Comparison of ENCODE assay signal across 9 mouse cellular contexts in the genomic region with DNA sequence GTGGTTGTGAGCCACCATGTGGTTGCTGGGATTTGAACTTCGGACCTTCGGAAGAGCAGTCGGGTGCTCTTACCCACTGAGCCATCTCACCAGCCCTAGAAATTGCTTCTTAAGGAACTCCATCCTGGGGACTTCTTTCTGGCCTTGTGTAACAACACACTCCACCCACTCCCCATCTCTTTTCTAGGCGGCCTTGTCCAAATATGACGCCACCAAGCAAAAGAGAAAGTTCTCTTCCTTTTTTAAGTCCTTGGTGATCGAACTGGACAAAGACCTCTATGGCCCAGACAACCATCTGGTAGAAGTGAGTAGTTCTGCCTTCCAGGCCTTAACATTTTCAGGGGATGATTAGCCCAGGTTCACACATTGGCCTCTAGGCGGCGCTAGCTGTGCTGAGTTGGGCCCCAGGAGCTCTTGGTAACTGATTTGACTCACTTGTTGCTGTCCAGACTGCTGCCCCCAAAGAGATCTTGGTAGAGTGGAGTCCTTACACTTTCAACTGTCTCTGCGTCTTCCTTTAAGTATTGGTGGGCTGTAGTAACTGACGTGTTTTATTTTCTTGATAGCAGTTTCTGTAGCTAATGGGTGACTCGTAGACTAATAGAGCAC. TPM values are rescaled to one million over a fixed set of nuclear protein-coding genes. Genes with fewer than 3 reads are reported as not detected.
DNase-seq lines count a peak whose midpoint lies in the region; ATAC-seq and TF ChIP-seq lines count a peak whose summit lies in the region.
"Had no signal": no experiment of that assay in that cellular context is flagged by ENCODE, and none has a peak within 500 bp of the region (broad histone marks: within the 10 kb centered on the region; RNA-seq: fewer than 3 reads in every experiment).

A gene (minus strand): TSS at position 51 of the 609 bp plus-strand sequence.

- H3K9ac ChIP-seq in embryonic facial prominence, embryonic 11.5 days (replicated peaks; ENCODE audit: low read length) = peak within 1 kb of the TSS; percentile 34
- H3K9ac ChIP-seq in heart, postnatal 0 days (replicated peaks; ENCODE audit: low read depth, low read length) = peak within 1 kb of the TSS; percentile 36

- TF ChIP-seq CTCF in heart, postnatal 0 days (IDR thresholded peaks at IDR 0.05; ENCODE audit: low read depth) = peak; percentile 74

- DNase-seq in heart, adult 11 months = peak; percentile 95
- DNase-seq in heart, adult 8-10 months (ENCODE audit: low spot score) = no peak
- peak; percentile 87 for DNase-seq in adrenal gland, postnatal 14 days
- DNase-seq in embryonic facial prominence, embryonic 11.5 days (ENCODE audit: low spot score) = peak; percentile 74
- DNase-seq in heart, postnatal 0 days (ENCODE audit: low spot score) = peak; percentile 69
- DNase-seq in kidney, postnatal 36 days = peak; percentile 59 to 80
- peak; percentile 37 to 56 for DNase-seq in spleen, postnatal 36 days (ENCODE audit: low spot score in 2 of 2)

- peak within 1 kb of the TSS; percentile 20; the same call in 1 of the 2 replicates for H3K27ac ChIP-seq in embryonic facial prominence, embryonic 11.5 days (replicated peaks; ENCODE audit: low read depth, low read length)
- H3K27ac ChIP-seq in heart, postnatal 0 days (ENCODE audit: low read depth) = peak within 1 kb of the TSS; percentile 99

- no peak within 1 kb of the TSS for H3K4me3 ChIP-seq in embryonic facial prominence, embryonic 11.5 days (ENCODE audit: low read depth, low read length)
- H3K4me3 ChIP-seq in heart, postnatal 0 days (ENCODE audit: low read depth, low read length) = peak within 1 kb of the TSS; percentile 26

- TF ChIP-seq EP300 in heart, postnatal 0 days (IDR thresholded peaks at IDR 0.05; ENCODE audit: low read depth) = no peak

- H3K4me2 ChIP-seq in embryonic facial prominence, embryonic 11.5 days (ENCODE audit: low read depth, low read length) = peak within 1 kb of the TSS; percentile 29
- peak within 1 kb of the TSS; percentile 70 for H3K4me2 ChIP-seq in heart, postnatal 0 days (ENCODE audit: low read depth, low read length)

- H3K9me3 ChIP-seq in embryonic facial prominence, embryonic 11.5 days (replicated peaks; ENCODE audit: control insufficient read depth, low read length) = no peaks in the 10 kb centered on the region
- H3K9me3 ChIP-seq in heart, postnatal 0 days (replicated peaks; ENCODE audit: control insufficient read depth, low read length) = no peaks in the 10 kb centered on the region

- H3K4me1 ChIP-seq in embryonic facial prominence, embryonic 11.5 days (ENCODE audit: control insufficient read depth, insufficient read depth, low read length) = no peaks in the 10 kb centered on the region; the same call in none of the 2 replicates
- peaks cover 31% of the 10 kb centered on the region for H3K4me1 ChIP-seq in heart, postnatal 0 days (ENCODE audit: control insufficient read depth, insufficient read depth)

- no peaks in the 10 kb centered on the region for H3K27me3 ChIP-seq in embryonic facial prominence, embryonic 11.5 days (ENCODE audit: control insufficient read depth, insufficient read depth, low read length)
- H3K27me3 ChIP-seq in heart, postnatal 0 days (ENCODE audit: control insufficient read depth, insufficient read depth, low read length) = no peaks in the 10 kb centered on the region

- no peak for ATAC-seq in embryonic facial prominence, embryonic 11.5 days (replicated peaks; ENCODE audit: insufficient number of reproducible peaks, low FRiP score, low TSS enrichment, low read depth)
- no peak for ATAC-seq in heart, postnatal 0 days (ENCODE audit: insufficient read depth, low read depth)
- peak; percentile 51 for ATAC-seq in megakaryocyte, adult 5-6 weeks (ENCODE audit: poor library complexity, severe bottlenecking)

- peaks cover 24% of the 10 kb centered on the region for H3K36me3 ChIP-seq in embryonic facial prominence, embryonic 11.5 days (replicated peaks; ENCODE audit: control insufficient read depth, insufficient read depth, low read depth, low read length)
- peaks cover 43% of the 10 kb centered on the region for H3K36me3 ChIP-seq in heart, postnatal 0 days (replicated peaks; ENCODE audit: control insufficient read depth, insufficient read depth, low read length)

- WGBS in embryonic facial prominence, embryonic 11.5 days = 68% methylated on average over 11 of the region's 11 CpGs
- 64% methylated on average over 11 of the region's 11 CpGs for WGBS in heart, postnatal 0 days

RNA-seq across cellular contexts. Expression of the gene that starts here (rescaled TPM):
- total RNA-seq in heart, adult 8-10 months (2022) = 1 to 10 TPM; 2.4 to 3.3 (median 2.9) TPM
- total RNA-seq in adrenal gland, postnatal 14 days (2021) = 17.6 and 18.1 TPM in 2 replicates
- polyA plus RNA-seq in embryonic facial prominence, embryonic 11.5 days (2014; fragmentation: Nextera tagmentation; extraction: Ambion mirVana) = not detected in 2 replicates
- total RNA-seq in heart, postnatal 0 days (2014; rRNA removed; ENCODE audit: low replicate concordance) = not detected in 2 replicates
- polyA plus RNA-seq in heart, postnatal 0 days (2015; fragmentation: Nextera tagmentation; extraction: Ambion mirVana) = not detected in 2 replicates
- not detected in 2 replicates for total RNA-seq in megakaryocyte, adult 5-6 weeks (2015)
- total RNA-seq in megakaryocyte, adult 5-6 weeks (2017) = not detected in 2 replicates
- polyA plus RNA-seq: liver, embryonic 16.5 days had no signal

Comparison
In these comparisons a context has a peak if more than half of its experiments do, and no peak if none do; other contexts are left out.
1. Peak in DNase-seq, H3K27ac ChIP-seq, H3K9ac ChIP-seq and H3K4me2 ChIP-seq in embryonic facial prominence, embryonic 11.5 days; RNA of the gene not detected or under 1 TPM.
2. Peak in DNase-seq, H3K4me3 ChIP-seq, H3K27ac ChIP-seq, H3K9ac ChIP-seq and H3K4me2 ChIP-seq in heart, postnatal 0 days; RNA of the gene not detected or under 1 TPM.
3. Peak in ATAC-seq in megakaryocyte, adult 5-6 weeks; RNA of the gene not detected or under 1 TPM.